Mouse (Mus musculus) G1E (cell line): Measurements from ENCODE around the gene Cntnap1. TPM values are rescaled to one million over a fixed set of nuclear protein-coding genes. Genes with fewer than 3 reads are reported as not detected.

ENCODE experiments used
- ATAC-seq: 2 replicates; pipeline ENCODE4 v1.8.0; 2016; ENCODE audit warnings: mild to moderate bottlenecking; ENCODE audit not compliant: insufficient number of reproducible peaks, poor library complexity, low FRiP score, severe bottlenecking; ENCODE audit errors: extremely low read depth
- DNase-seq: peaks from one replicate; pipeline ENCODE4 v3.0.0; 2012; ENCODE audit warnings: low spot score
- H3K27me3 ChIP-seq: 2 replicates; pipeline ENCODE4 v1.6.1; 2012; ENCODE audit warnings: mild to moderate bottlenecking, low read length, inconsistent platforms; ENCODE audit not compliant: insufficient read depth
- H3K36me3 ChIP-seq: replicated peaks from 2 replicates; pipeline ENCODE3; 2012; ENCODE audit warnings: mild to moderate bottlenecking, inconsistent platforms
- H3K4me1 ChIP-seq: 2 replicates; pipeline ENCODE4 v1.6.1; 2012; ENCODE audit warnings: low read depth, low read length, inconsistent platforms, mixed read lengths; ENCODE audit not compliant: insufficient read depth
- H3K4me3 ChIP-seq: 2 replicates; pipeline ENCODE4 v1.5.1; 2012; ENCODE audit warnings: low read depth, mild to moderate bottlenecking, inconsistent platforms, low read length, moderate library complexity, mixed read lengths
- H3K9me3 ChIP-seq: replicated peaks from 2 replicates; pipeline ENCODE4 v1.6.1; 2012; ENCODE audit warnings: inconsistent platforms
- CTCF ChIP-seq: IDR thresholded peaks from 2 replicates; pipeline ENCODE4 v1.5.1; 2012; ENCODE audit warnings: low read depth, low read length, inconsistent platforms, mixed read lengths
- GATA1 ChIP-seq: IDR thresholded peaks from 2 replicates; pipeline ENCODE4 v1.6.1; 2012; ENCODE audit warnings: borderline replicate concordance, low read length, inconsistent platforms, mixed read lengths
- GATA2 ChIP-seq: IDR thresholded peaks from 2 replicates; pipeline ENCODE4 v1.6.1; 2012; ENCODE audit warnings: low read depth, low read length, inconsistent platforms, borderline replicate concordance
- POLR2AphosphoS5 ChIP-seq: IDR thresholded peaks from 2 replicates; pipeline ENCODE4 v1.6.1; 2012; ENCODE audit warnings: low read depth, low read length, inconsistent platforms; ENCODE audit not compliant: insufficient replicate concordance
- TAL1 ChIP-seq: conservative IDR thresholded peaks from 2 replicates; pipeline ENCODE4 v1.6.1; 2012; ENCODE audit warnings: low read depth, low read length, inconsistent platforms, mixed read lengths
- polyA plus RNA-seq: library from polyadenylated mRNA; stranded (reverse); fragments of >175 nt; gene quantifications from 2 replicates; pipeline ENCODE4 v1.2.3, GENCODE M21; 2012
- total RNA-seq, 2 experiments: library from RNA; stranded (forward) in 1 of 2; stranded (reverse) in 1 of 2; fragments of 200-1000 nt in 1 of 2; fragments of >200 nt in 1 of 2; fragmentation: Nextera tagmentation in 1 of 2; gene quantifications; 2 replicates each; pipeline ENCODE4 v1.2.3; 2014 to 2017

The Cntnap1 gene
- total and polyA plus RNA-seq, 3 experiments = under 0.01 to 0.02 TPM; not detected in 1

DNA sequence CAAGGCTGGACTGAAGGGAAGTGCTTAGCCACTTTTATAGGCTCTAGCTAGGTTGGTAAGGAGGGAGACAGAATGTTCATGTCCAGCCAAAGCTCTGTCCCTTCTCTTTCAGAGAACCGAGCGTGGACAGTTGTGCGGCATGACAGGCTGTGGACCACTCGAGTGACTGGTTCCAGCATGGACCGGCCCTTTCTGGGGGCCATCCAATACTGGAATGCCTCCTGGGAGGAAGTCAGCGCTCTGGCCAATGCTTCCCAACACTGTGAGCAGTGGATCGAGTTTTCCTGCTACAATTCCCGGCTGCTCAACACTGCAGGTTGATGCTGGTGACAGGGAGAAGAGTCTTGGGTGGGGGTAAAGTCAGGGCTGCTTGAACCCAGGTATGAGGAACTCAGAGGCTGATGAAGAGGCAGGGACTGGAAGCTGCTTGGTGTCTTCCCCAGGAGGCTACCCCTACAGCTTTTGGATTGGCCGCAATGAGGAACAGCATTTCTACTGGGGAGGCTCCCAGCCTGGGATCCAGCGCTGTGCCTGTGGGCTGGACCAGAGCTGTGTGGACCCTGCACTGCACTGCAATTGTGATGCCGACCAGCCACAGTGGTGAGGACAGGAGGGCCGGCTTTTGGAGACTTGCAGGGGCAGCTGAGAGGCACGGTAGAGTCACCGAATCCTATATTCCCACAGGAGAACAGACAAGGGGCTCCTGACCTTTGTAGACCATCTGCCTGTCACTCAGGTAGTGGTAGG, 12.6 kb downstream of the Cntnap1 start:
- DNase-seq (no peak), ATAC-seq (no peak)
- H3K27me3 ChIP-seq = peaks cover 46% of the 10 kb centered on the region
- peaks cover 8% of the 10 kb centered on the region; the same call in 1 of the 2 replicates for H3K4me1 ChIP-seq
- no peaks in the 10 kb centered on the region for H3K36me3 ChIP-seq
- TF ChIP-seq POLR2AphosphoS5 (no peak), CTCF (no peak), GATA2 (no peak), GATA1 (no peak), TAL1 (no peak)
- H3K4me3 ChIP-seq = no peak overlapping the region
- no peaks in the 10 kb centered on the region for H3K9me3 ChIP-seq

DNA sequence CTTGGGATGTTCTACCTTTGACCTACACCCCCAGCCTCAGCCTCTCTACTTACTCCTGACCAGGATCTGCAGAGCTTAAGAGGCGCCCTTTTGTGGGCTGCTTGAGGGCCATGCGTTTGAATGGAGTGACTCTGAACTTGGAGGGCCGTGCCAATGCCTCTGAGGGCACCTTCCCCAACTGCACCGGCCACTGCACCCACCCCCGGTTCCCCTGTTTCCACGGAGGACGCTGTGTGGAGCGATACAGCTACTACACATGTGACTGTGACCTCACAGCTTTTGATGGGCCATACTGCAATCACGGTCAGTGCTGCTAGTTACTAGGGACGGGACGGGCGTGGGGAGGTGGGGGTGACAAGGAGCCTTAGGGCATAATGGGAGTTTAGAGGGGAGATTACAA, 14.7 kb downstream of the Cntnap1 start:
- Histone ChIP-seq H3K36me3 (peaks cover 3% of the 10 kb centered on the region), H3K9me3 (no peaks in the 10 kb centered on the region), H3K4me3 (no peak overlapping the region), H3K27me3 (peaks cover 33% of the 10 kb centered on the region), H3K4me1 (peaks cover 26% of the 10 kb centered on the region)
- DNase-seq = no peak
- TF ChIP-seq GATA1 (no peak), POLR2AphosphoS5 (no peak), GATA2 (no peak), TAL1 (no peak), CTCF (no peak)
- ATAC-seq = no peak

DNA sequence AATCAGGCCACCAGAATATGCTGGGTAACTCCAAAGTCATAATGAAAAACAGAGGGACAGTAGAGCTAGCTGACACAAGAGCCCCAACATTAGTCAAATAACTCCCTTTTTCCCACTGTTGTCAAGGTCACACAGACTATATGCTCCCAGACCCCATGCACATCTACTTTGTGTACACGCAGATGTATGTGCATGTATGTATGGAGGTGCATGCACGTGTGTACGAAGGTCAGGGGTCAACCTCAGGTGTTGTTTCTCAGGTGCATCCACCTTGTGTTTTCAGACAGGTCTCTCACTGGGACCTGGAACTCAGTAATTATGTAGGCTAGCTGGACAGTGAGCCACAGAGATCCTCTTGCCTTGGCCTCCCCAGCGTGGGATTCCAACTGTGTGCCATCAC, 15.1 kb downstream of the Cntnap1 start:
- no peak for DNase-seq
- Histone ChIP-seq H3K27me3 (peaks cover 32% of the 10 kb centered on the region), H3K4me3 (no peak overlapping the region), H3K36me3 (peaks cover 3% of the 10 kb centered on the region), H3K9me3 (no peaks in the 10 kb centered on the region), H3K4me1 (peaks cover 28% of the 10 kb centered on the region)
- TF ChIP-seq GATA2 (no peak), GATA1 (no peak), POLR2AphosphoS5 (no peak), TAL1 (no peak), CTCF (no peak)
- no peak for ATAC-seq

DNA sequence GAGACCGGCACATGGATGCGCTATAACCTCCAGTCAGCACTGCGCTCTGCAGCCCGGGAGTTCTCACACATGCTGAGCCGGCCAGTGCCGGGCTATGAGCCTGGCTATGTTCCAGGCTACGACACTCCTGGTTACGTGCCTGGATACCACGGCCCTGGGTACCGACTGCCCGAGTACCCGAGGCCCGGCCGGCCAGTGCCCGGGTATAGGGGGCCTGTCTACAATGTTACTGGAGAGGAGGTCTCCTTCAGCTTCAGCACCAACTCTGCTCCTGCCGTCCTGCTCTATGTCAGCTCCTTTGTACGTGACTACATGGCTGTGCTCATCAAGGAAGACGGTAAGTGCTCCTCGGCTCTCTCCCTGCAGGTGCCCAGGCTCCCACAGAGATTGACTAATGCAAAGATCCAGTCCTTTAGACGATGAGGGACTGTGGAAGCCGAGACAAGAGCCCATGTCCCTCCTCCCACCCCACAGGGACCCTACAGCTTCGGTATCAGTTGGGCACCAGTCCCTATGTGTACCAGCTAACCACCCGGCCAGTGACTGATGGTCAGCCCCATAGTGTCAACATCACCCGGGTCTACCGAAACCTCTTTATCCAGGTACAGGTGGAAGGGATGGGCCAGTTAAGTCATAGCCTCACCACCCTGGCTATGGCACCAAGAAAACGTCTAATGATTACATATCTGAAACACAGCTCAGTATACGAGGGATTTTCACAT, 16.4 kb downstream of the Cntnap1 start:
- TF ChIP-seq GATA2 (no peak), POLR2AphosphoS5 (no peak), TAL1 (no peak), GATA1 (no peak), CTCF (no peak)
- H3K36me3 ChIP-seq = peaks cover 9% of the 10 kb centered on the region

DNA sequence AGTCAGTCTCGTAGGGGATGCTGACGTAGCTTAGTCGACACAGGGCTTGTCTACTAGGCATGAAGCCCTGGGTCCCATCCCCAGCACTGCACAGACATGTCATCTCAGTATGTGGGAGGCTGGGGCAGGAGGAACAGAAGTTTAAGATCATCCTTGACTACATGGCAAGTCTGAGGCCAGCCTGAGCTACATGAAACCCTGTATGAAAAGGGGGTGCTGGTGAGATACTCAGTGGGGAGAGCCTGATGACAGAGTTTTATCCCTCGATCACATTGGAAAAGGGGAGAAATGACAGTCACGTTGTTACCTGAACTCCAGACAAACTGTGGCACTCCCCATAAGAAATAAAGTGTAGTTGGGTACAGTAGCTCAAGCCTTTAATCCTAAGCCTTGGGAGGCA, 17.2 kb downstream of the Cntnap1 start:
- Histone ChIP-seq H3K36me3 (peaks cover 15% of the 10 kb centered on the region), H3K9me3 (no peaks in the 10 kb centered on the region), H3K27me3 (peaks cover 22% of the 10 kb centered on the region), H3K4me1 (peaks cover 37% of the 10 kb centered on the region), H3K4me3 (no peak overlapping the region)
- no peak for ATAC-seq
- DNase-seq = no peak
- TF ChIP-seq CTCF (no peak), POLR2AphosphoS5 (no peak), GATA1 (no peak), GATA2 (no peak), TAL1 (no peak)

More for the DNA sequence above, 16.4 kb downstream of the Cntnap1 start:
- Histone ChIP-seq H3K27me3 (peaks cover 29% of the 10 kb centered on the region), H3K4me1 (peaks cover 37% of the 10 kb centered on the region), H3K4me3 (no peak overlapping the region), H3K9me3 (no peaks in the 10 kb centered on the region)
- no peak for DNase-seq
- ATAC-seq = no peak

DNA sequence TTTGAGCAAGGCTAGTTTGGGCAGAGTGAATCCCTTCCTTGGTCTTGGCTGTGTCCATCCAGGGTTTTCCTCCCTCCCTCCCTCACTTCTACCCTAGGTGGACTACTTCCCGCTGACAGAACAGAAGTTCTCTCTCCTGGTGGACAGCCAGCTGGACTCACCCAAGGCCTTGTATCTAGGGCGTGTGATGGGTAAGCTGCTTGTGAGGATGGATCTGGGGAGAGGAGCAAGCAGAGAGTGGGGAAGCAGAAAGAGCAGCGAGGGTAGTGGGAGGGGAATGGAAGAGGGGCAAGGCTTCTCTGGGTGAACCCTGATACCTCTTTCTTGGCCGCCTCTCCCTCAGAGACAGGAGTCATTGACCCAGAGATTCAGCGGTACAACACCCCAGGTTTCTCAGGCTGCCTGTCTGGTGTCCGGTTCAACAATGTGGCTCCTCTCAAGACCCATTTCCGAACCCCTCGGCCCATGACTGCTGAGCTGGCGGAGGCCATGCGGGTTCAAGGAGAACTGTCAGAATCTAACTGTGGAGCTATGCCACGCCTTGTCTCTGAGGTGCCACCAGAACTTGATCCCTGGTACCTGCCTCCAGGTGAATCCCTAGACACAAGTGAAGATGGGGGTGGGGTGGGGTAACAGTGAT, 18.0 kb downstream of the Cntnap1 start:
- Histone ChIP-seq H3K36me3 (peaks cover 23% of the 10 kb centered on the region), H3K9me3 (no peaks in the 10 kb centered on the region), H3K4me1 (peaks cover 37% of the 10 kb centered on the region), H3K4me3 (no peak overlapping the region), H3K27me3 (peaks cover 14% of the 10 kb centered on the region)
- TF ChIP-seq GATA2 (no peak), GATA1 (no peak), CTCF (no peak), TAL1 (no peak), POLR2AphosphoS5 (no peak)
- no peak for ATAC-seq
- DNase-seq = no peak
